Mouse (Mus musculus) cerebellum, adult 9-11 months (tissue): ENCODE data around the gene Sgsm2.

Experiments
- DNase-seq: peaks from one replicate; pipeline ENCODE4 v3.0.0; 2022

Gene Sgsm2

GRCm38 (mm10) chr11:74896901-74897677, at the start of gene Sgsm2:
TSS of gene Sgsm2 (minus strand) at chr11:74897060.
- DNase-seq: peak; percentile 73

GRCm38 (mm10) chr11:74946348-74946747, 49.5 kb upstream of the Sgsm2 start:
- no peak for DNase-seq

- DNase-seq: no peak
Measured at GRCm38 (mm10) chr11:74930391-74930790, 33.5 kb upstream of the Sgsm2 start.

DNA sequence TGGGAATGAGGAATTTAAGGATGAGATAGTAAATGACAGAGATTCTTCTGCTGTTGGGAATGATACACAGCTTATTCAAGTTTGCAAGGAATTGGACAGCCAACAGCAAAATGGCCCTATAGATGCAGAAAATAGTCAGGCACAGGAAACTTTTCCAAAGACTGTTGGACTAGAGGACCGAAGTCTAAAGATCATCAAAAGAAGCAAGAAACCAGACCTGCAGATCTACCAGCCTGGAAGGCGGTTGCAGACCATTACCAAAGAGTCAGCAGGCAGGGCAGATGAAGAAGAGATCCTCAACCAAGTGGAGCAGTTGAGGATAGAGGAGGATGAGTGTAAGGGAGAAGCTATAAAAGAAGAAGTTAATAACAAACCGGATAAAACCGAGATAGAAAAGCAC, 32.3 kb upstream of the Sgsm2 start:
- DNase-seq: no peak

DNA sequence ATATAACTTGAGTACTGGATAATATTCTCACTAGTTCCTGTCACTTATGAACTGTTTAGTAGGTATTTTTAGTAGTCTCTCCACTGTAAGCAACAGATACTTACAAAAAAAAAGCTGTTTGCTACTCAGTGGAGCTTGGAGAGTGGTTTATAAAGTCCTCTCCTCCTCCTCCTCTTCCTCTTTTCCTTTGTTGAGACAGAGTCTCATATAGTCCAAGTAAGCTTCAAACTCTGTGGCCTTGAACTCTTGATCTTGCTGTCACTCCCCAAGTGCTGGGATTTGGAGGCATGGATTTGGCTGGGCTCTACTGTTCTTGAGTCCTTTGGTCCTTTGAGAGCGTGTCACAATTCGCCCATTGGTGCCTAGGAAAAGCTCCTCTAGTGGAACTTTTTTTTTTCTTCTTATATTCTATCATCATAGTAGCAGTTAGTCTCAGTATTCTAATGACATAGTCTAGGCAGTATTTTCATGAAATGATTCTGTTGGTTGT, 30.4 kb upstream of the Sgsm2 start:
- DNase-seq: no peak

DNA sequence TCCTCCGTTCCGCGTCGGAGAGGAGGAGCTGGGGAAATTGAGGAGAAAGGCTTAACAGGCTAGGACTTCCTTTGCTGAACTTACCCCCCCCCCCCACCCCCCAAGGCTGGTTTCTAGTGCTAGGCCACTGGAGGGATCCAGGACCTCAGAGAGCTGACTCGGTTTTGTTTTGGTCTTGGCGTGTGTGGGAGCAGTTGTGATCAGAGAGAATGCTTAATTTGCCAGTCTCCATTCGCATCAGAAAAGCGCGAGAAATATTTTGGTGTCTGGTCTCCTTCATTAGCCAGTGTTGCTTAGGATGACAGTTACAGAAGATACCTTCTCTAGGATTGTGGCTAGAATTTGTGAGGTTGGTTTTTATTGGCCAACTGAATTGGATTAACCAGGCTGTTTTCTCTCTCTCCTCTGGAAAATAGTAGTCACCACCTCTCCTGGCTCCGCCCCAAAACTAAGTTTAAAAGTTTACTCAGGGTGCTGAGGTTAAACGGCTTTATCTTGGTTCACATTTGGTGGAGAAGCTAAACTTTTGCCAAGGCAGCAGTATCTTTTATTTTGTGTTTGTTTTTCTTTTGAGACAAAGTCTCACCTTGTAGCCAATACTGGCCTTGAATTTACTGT, 29.6 kb upstream of the Sgsm2 start:
- peak; percentile 40 for DNase-seq

GRCm38 (mm10) chr11:74925577-74926387, 28.9 kb upstream of the Sgsm2 start, which contains the start of the genes Smg6 and Srr:
TSS of gene Smg6 (plus strand) at chr11:74925823.
TSS of gene Srr (minus strand) at chr11:74925948.
- peak; percentile 95 for DNase-seq

DNA sequence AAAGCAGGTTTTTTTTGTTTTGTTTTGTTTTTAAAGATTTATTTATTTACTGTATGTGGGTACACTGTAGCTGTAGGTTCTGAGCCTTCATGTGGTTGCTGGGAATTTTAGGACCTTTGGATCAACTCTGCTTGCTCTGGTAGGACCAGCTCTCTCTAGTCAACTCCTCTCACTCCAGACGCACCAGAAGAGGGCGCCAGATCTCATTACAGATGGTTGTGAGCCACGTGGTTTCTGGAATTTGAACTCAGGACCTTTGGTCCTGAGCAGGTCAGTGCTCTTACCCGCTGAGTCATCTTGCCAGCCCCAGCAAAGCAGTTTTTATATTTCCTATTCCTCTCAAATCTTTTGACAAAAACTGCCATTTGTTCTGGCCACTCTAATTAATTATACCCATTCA, 27.3 kb upstream of the Sgsm2 start:
- DNase-seq: no peak

GRCm38 (mm10) chr11:74919249-74919648, 22.4 kb upstream of the Sgsm2 start:
- no peak for DNase-seq

DNA sequence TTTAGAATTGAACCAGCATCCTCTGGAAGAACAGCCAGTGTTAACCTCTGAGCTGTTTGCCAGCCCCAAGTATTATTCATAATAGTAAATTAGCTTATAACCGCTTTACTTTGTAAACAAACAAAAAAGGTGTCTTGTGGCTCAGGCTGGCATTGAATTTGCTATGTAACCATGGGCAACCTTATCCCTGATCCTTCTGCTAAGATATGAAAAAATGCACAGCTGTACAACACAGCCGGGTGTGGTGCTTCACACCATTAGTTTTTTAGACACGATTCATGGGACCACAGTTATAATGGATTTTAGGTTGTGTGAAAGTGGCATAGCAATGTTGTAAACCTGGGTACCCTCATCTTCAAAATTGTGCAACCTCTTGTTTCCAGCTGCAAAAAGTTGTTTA, 15.6 kb upstream of the Sgsm2 start:
- no peak for DNase-seq

DNA sequence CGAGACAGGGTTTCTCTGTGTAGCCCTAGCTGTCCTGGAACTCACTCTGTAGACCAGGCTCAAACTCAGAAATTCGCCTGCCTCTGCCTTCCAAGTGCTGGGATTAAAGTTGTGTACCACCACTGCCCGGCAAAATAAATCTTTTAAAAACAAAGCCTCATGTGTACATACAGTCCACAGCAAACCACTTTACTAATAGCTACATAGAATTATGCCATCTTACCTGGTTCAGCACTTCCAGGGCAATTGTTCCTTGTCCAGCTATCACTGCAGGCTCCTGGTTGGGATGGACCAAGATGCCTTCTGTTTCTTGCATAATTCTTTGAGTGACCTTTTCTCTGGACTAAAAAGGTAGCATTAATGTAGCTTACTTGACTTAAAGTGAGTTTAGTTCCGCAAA, 13.1 kb upstream of the Sgsm2 start:
- DNase-seq: no peak

GRCm38 (mm10) chr11:74908618-74909399, 11.9 kb upstream of the Sgsm2 start:
- DNase-seq: no peak

DNA sequence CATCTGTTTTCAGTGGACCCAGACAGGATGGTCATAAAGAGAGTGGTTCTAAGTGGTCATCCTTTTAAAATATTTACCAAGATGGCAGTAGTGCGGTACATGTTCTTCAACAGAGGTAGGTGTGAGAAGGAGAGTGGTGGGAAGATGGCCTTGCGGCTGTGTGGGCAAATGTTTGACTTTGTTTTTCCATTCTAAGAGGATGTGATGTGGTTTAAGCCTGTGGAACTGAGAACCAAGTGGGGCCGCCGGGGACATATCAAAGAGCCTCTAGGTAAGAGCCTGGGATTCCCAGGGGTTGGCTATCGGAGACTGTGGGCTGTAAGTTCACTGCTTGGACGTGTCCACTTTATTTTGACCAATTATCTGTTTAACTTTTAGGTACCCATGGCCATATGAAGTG, 11.0 kb upstream of the Sgsm2 start:
- DNase-seq: no peak

GRCm38 (mm10) chr11:74902416-74902815, 5.6 kb upstream of the Sgsm2 start:
- no peak for DNase-seq

GRCm38 (mm10) chr11:74901555-74901954, 4.7 kb upstream of the Sgsm2 start:
- no peak for DNase-seq

DNA sequence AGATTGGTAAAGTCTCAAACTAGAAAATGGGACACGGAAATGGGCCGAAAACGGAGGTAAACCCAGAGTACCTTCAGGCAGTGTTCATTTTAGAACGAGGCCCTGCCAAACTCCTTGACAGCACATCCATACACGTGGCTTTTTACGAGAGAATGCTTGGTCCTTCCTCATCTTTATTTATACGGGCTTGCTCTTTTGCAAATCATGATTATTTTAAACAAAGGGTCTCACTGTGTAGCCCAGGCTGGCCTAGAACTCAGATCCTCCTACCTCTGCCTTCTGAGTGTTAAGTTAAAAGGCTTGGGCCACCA, 1.6 kb upstream of the Sgsm2 start:
- no peak for DNase-seq

- peak; percentile 91 for DNase-seq
Measured at GRCm38 (mm10) chr11:74897678-74898516, 1.0 kb upstream of the Sgsm2 start, which contains the start of gene Tsr1. TSS of gene Tsr1 (plus strand) at chr11:74898071.

DNA sequence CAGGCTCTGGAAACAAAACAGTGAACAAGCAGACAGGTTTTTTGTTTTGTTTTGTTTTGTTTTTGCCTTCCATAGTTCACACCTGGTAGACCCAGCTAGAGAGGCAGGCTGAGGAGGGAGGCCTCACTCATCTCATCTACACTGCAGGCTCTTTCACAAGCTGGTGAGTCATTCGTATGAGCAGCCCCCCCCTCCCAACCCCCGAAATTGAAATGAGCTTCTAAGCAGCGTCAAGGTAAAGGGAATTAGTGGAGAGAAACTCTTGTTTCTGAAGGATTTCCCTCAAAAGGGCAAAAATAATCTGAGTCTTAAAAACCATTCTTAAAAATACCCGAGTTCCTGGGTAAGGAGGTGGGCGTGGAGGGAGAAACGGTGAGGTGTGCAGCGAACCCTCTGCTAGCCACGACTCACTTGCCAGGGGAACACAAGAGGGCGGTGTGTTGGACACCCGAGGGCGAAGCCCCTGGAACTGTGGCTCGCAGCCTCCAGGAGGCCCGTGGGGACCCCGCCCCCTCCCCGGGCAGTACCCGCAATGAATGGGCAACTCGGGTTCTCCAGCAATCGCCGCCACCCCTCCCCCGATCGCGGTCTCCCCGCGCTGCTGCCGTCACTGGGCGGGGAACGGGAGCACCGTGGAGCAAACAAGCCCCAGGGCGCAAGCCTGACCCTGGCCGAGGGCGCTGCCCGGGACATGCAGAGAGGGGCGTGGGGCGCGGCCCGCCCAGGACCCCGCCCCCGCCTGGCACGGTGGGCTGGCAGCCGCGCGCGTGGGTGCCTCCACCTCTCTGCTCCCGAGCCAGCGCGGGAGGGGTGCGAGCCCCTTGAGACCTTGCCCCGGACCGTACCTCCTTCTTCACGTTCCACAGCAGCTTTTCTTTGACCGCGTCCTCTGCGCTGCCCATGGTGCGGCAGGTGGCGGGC, 620 bp downstream of the Sgsm2 start:
- DNase-seq: peak; percentile 78

GRCm38 (mm10) chr11:74894619-74895018, 2.2 kb downstream of the Sgsm2 start:
- DNase-seq: no peak

- DNase-seq: peak; percentile 79
Measured at GRCm38 (mm10) chr11:74883098-74883497, 13.8 kb downstream of the Sgsm2 start.

GRCm38 (mm10) chr11:74881979-74882378, 14.9 kb downstream of the Sgsm2 start:
- no peak for DNase-seq
